Comparison of ENCODE assay signal across 28 mouse cellular contexts in genomic region chr4:12522358-12522757, GRCm38 (mm10).
DNase-seq lines count a peak whose midpoint lies in the region; ATAC-seq and TF ChIP-seq lines count a peak whose summit lies in the region.
"Had no signal": no experiment of that assay in that cellular context is flagged by ENCODE, and none has a peak within 500 bp of the region (broad histone marks: within the 10 kb centered on the region; RNA-seq: fewer than 3 reads in every experiment).

No protein-coding gene starts in this region.

- TF ChIP-seq POLR2A in cerebellum, adult 2 months (IDR thresholded peaks at IDR 0.05; ENCODE audit: borderline replicate concordance, insufficient read depth, low read length): no peak

- H3K4me1 ChIP-seq in cerebellum, adult 2 months (ENCODE audit: control insufficient read depth, insufficient read depth, low read length): no peaks in the 10 kb centered on the region; the same call in 1 of the 2 replicates
- peaks cover 6% of the 10 kb centered on the region; the same call in 1 of the 2 replicates for H3K4me1 ChIP-seq in hindbrain, embryonic 14.5 days (replicated peaks; ENCODE audit: control insufficient read depth, insufficient read depth, low read length)
- H3K4me1 ChIP-seq in hindbrain, embryonic 10.5 days (replicated peaks): no peaks in the 10 kb centered on the region
- peaks cover 5% of the 10 kb centered on the region for H3K4me1 ChIP-seq in midbrain, embryonic 16.5 days (ENCODE audit: control insufficient read depth, insufficient read depth, low read length)
- peaks cover 9% of the 10 kb centered on the region for H3K4me1 ChIP-seq in embryonic facial prominence, embryonic 10.5 days
- H3K4me1 ChIP-seq: embryonic facial prominence, embryonic 12.5 days; limb, embryonic 13.5 days; lung, embryonic 15.5 days had no signal

- H3K4me2 ChIP-seq in hindbrain, embryonic 14.5 days (replicated peaks): no peak overlapping the region
- no peak overlapping the region for H3K4me2 ChIP-seq in midbrain, embryonic 16.5 days (ENCODE audit: low read length)
- H3K4me2 ChIP-seq: embryonic facial prominence, embryonic 12.5 days; heart, embryonic 11.5 days; limb, embryonic 13.5 days; liver, embryonic 11.5 days; lung, embryonic 15.5 days had no signal

- H3K27me3 ChIP-seq in cerebellum, adult 2 months (ENCODE audit: control insufficient read depth, insufficient read depth, low read length): no peaks in the 10 kb centered on the region
- H3K27me3 ChIP-seq in hindbrain, embryonic 14.5 days (ENCODE audit: control insufficient read depth, insufficient read depth, low read length): no peaks in the 10 kb centered on the region
- H3K27me3 ChIP-seq in hindbrain, embryonic 10.5 days (ENCODE audit: insufficient read depth, poor library complexity, severe bottlenecking): no peaks in the 10 kb centered on the region
- no peaks in the 10 kb centered on the region for H3K27me3 ChIP-seq in midbrain, embryonic 16.5 days (ENCODE audit: control insufficient read depth, insufficient read depth, low read depth, low read length)
- no peaks in the 10 kb centered on the region for H3K27me3 ChIP-seq in embryonic facial prominence, embryonic 10.5 days (replicated peaks; ENCODE audit: low read depth, poor library complexity, severe bottlenecking)
- H3K27me3 ChIP-seq: embryonic facial prominence, embryonic 12.5 days; limb, embryonic 13.5 days; lung, embryonic 15.5 days; megakaryocyte, embryonic 14.5 days had no signal

- 26% methylated on average over 7 of the region's 7 CpGs for WGBS in cerebellum, adult 2 months
- 45% methylated on average over 7 of the region's 7 CpGs for WGBS in hindbrain, embryonic 14.5 days
- WGBS in hindbrain, embryonic 10.5 days: 76% methylated on average over 7 of the region's 7 CpGs
- WGBS in midbrain, embryonic 16.5 days: 46% methylated on average over 7 of the region's 7 CpGs
- WGBS in embryonic facial prominence, embryonic 10.5 days: 70% methylated on average over 7 of the region's 7 CpGs

- H3K4me3 ChIP-seq in cerebellum, adult 2 months (replicated peaks; ENCODE audit: insufficient read depth, low read depth, low read length): no peak overlapping the region
- H3K4me3 ChIP-seq in hindbrain, embryonic 14.5 days (replicated peaks; ENCODE audit: low read length): no peak overlapping the region
- no peak overlapping the region for H3K4me3 ChIP-seq in hindbrain, embryonic 10.5 days
- no peak overlapping the region for H3K4me3 ChIP-seq in midbrain, embryonic 16.5 days (ENCODE audit: low read depth, low read length)
- no peak overlapping the region for H3K4me3 ChIP-seq in embryonic facial prominence, embryonic 10.5 days
- H3K4me3 ChIP-seq: embryonic facial prominence, embryonic 12.5 days; gastrocnemius, adult 2 months; limb, embryonic 13.5 days; lung, embryonic 15.5 days; megakaryocyte, embryonic 14.5 days had no signal

- H3K36me3 ChIP-seq in hindbrain, embryonic 14.5 days (replicated peaks; ENCODE audit: control insufficient read depth, insufficient read depth): no peaks in the 10 kb centered on the region
- no peaks in the 10 kb centered on the region for H3K36me3 ChIP-seq in hindbrain, embryonic 10.5 days
- no peaks in the 10 kb centered on the region for H3K36me3 ChIP-seq in midbrain, embryonic 16.5 days (ENCODE audit: control insufficient read depth, insufficient read depth, low read length)
- no peaks in the 10 kb centered on the region for H3K36me3 ChIP-seq in embryonic facial prominence, embryonic 10.5 days (replicated peaks)
- H3K36me3 ChIP-seq: embryonic facial prominence, embryonic 12.5 days; G1E; limb, embryonic 13.5 days; lung, embryonic 15.5 days had no signal

- TF ChIP-seq CTCF in cerebellum, adult 2 months (IDR thresholded peaks at IDR 0.05; ENCODE audit: borderline replicate concordance, insufficient read depth, low read depth, low read length): no peak

- H3K27ac ChIP-seq in cerebellum, adult 2 months (ENCODE audit: insufficient read depth, low read length): no peak overlapping the region
- peak overlapping the region; percentile 14; the same call in 1 of the 2 replicates for H3K27ac ChIP-seq in hindbrain, embryonic 14.5 days
- no peak overlapping the region for H3K27ac ChIP-seq in hindbrain, embryonic 10.5 days
- no peak overlapping the region for H3K27ac ChIP-seq in midbrain, embryonic 16.5 days (ENCODE audit: low read length)
- no peak overlapping the region for H3K27ac ChIP-seq in embryonic facial prominence, embryonic 10.5 days (replicated peaks)
- H3K27ac ChIP-seq: embryonic facial prominence, embryonic 12.5 days; gastrocnemius, adult 2 months; limb, embryonic 13.5 days; lung, embryonic 15.5 days had no signal

- ATAC-seq in hindbrain, embryonic 14.5 days (ENCODE audit: low FRiP score): no peak
- ATAC-seq in midbrain, embryonic 16.5 days: peak; percentile 39; the same call in 1 of the 2 replicates
- ATAC-seq: forebrain, embryonic 14.5 days; intestine, postnatal 0 days had no signal

- DNase-seq in cerebellum, postnatal 14 days: peak; percentile 15 to 48
- DNase-seq in cerebellum, adult 2 months: no peak
- no peak for DNase-seq in hindbrain, embryonic 14.5 days (ENCODE audit: low spot score)
- DNase-seq in hindbrain, embryonic 10.5 days (ENCODE audit: low spot score): no peak
- peak; percentile 4 for DNase-seq in adipocyte (ENCODE audit: low spot score)
- DNase-seq in embryonic facial prominence, embryonic 10.5 days (ENCODE audit: low spot score): no peak
- DNase-seq in lung, postnatal 4 days: no peak
- DNase-seq: adrenal gland, postnatal 10 days; cerebellum, postnatal 36 days; gastrocnemius, adult 2 months; gastrocnemius, postnatal 36 days; heart, adult 18-20 months; heart, postnatal 36 days; kidney, adult 9 months; kidney, postnatal 10 days; lung, postnatal 36 days; thymus, adult 2 months; thymus, postnatal 36 days had no signal

- H3K9ac ChIP-seq in hindbrain, embryonic 14.5 days: no peak overlapping the region
- H3K9ac ChIP-seq in midbrain, embryonic 16.5 days (ENCODE audit: low read depth, low read length): no peak overlapping the region
- H3K9ac ChIP-seq: embryonic facial prominence, embryonic 12.5 days; limb, embryonic 13.5 days; lung, embryonic 15.5 days had no signal

- H3K9me3 ChIP-seq in hindbrain, embryonic 14.5 days (ENCODE audit: control insufficient read depth, low read length): no peaks in the 10 kb centered on the region
- H3K9me3 ChIP-seq in hindbrain, embryonic 10.5 days: no peaks in the 10 kb centered on the region
- no peaks in the 10 kb centered on the region for H3K9me3 ChIP-seq in midbrain, embryonic 16.5 days (replicated peaks; ENCODE audit: control insufficient read depth, low read length, poor library complexity, severe bottlenecking)
- H3K9me3 ChIP-seq in embryonic facial prominence, embryonic 10.5 days: no peaks in the 10 kb centered on the region
- H3K9me3 ChIP-seq: embryonic facial prominence, embryonic 12.5 days; G1E; limb, embryonic 13.5 days; lung, embryonic 15.5 days had no signal

Comparison
In these comparisons a context has a peak if more than half of its experiments do, and no peak if none do; other contexts are left out.
1. DNase-seq: peak in cerebellum, postnatal 14 days (2 of 2) and adipocyte (single experiment); none in cerebellum, adult 2 months (0 of 2), hindbrain, embryonic 14.5 days (single experiment), hindbrain, embryonic 10.5 days (single experiment), embryonic facial prominence, embryonic 10.5 days (single experiment) and lung, postnatal 4 days (0 of 2).